Mouse (Mus musculus) CH12.LX (cell line): ENCODE measurements at regions not wholly inside any gene's neighbourhood (a gene's known extent, or its start where the extent isn't known, plus 50 kb on each side); places are given as distances from the start of the nearest gene placed in this dataset.

Source experiments
- DNase-seq: peaks from one replicate; pipeline ENCODE4 v3.0.0-alpha.2; 2013; ENCODE audit errors: extremely low read depth
- H3K27ac ChIP-seq: 2 replicates; pipeline ENCODE4 v1.5.1; 2012; ENCODE audit warnings: low read depth, mild to moderate bottlenecking, control low read depth, moderate library complexity; ENCODE audit not compliant: insufficient read depth
- H3K27me3 ChIP-seq: replicated peaks from 2 replicates; pipeline ENCODE3; 2012; ENCODE audit warnings: inconsistent platforms
- H3K36me3 ChIP-seq, 2 experiments: replicated peaks in 1 of 2; 2 replicates each; pipeline versions ENCODE3 to v1.6.1; 2012; ENCODE audit warnings: inconsistent platforms in 1 of 2, low read length in 1 of 2, mild to moderate bottlenecking in 1 of 2, mixed read lengths in 1 of 2, moderate library complexity in 1 of 2; ENCODE audit not compliant: control insufficient read depth in 1 of 2, insufficient read depth in 1 of 2
- H3K4me1 ChIP-seq, 2 experiments: 2 replicates each; pipeline ENCODE4 v1.6.1; 2012; ENCODE audit warnings: inconsistent platforms in 1 of 2, moderate library complexity in 1 of 2; ENCODE audit not compliant: insufficient read depth in 2 of 2, control insufficient read depth in 1 of 2
- H3K4me2 ChIP-seq: 2 replicates; pipeline ENCODE4 v1.6.1; 2012; ENCODE audit warnings: low read depth, mild to moderate bottlenecking, control low read depth; ENCODE audit not compliant: poor library complexity, insufficient read depth, severe bottlenecking
- H3K4me3 ChIP-seq, 3 experiments: fragments of 150-350 bp in 1 of 3; sonication (generic) in 1 of 3; replicated peaks in 1 of 3; 2 replicates each; pipeline versions ENCODE3 to v1.5.1; 2011 to 2012; ENCODE audit warnings: low read depth in 2 of 3, low read length in 2 of 3, mild to moderate bottlenecking in 2 of 3, moderate library complexity in 2 of 3, control low read depth in 1 of 3, improper control_type of control experiment in 1 of 3, inconsistent platforms in 1 of 3, mixed read lengths in 1 of 3; ENCODE audit not compliant: poor library complexity in 1 of 3
- H3K79me2 ChIP-seq: replicated peaks from 2 replicates; pipeline ENCODE4 v1.6.1; 2012; ENCODE audit warnings: mild to moderate bottlenecking, moderate library complexity; ENCODE audit not compliant: control insufficient read depth, poor library complexity, insufficient read depth, severe bottlenecking; ENCODE audit errors: extremely low read depth
- H3K9ac ChIP-seq: 2 replicates; pipeline ENCODE4 v1.6.1; 2012; ENCODE audit warnings: low read depth, mild to moderate bottlenecking, control low read depth, moderate library complexity; ENCODE audit not compliant: insufficient read depth
- H3K9me3 ChIP-seq: replicated peaks from 2 replicates; pipeline ENCODE3; 2012; ENCODE audit warnings: low read length, inconsistent platforms, mixed read lengths
- BHLHE40 ChIP-seq: IDR thresholded peaks from 2 replicates; pipeline ENCODE4 v1.6.1; 2011; ENCODE audit warnings: mild to moderate bottlenecking, low read depth, low read length, improper control_type of control experiment
- CHD1 ChIP-seq: IDR thresholded peaks from 2 replicates; pipeline ENCODE4 v1.6.1; 2012; ENCODE audit warnings: low read depth, low read length, improper control_type of control experiment, inconsistent platforms
- CHD2 ChIP-seq: IDR thresholded peaks from 2 replicates; pipeline ENCODE4 v1.6.1; 2011; ENCODE audit warnings: low read length, improper control_type of control experiment
- E2F4 ChIP-seq: IDR thresholded peaks from 2 replicates; pipeline ENCODE4 v1.6.1; 2011; ENCODE audit warnings: low read depth, low read length, improper control_type of control experiment; ENCODE audit not compliant: insufficient replicate concordance
- GABPA ChIP-seq: IDR thresholded peaks from 2 replicates; pipeline ENCODE4 v1.6.1; 2012; ENCODE audit warnings: low read depth, low read length, improper control_type of control experiment, inconsistent platforms; ENCODE audit not compliant: insufficient replicate concordance
- HCFC1 ChIP-seq: IDR thresholded peaks from 2 replicates; pipeline ENCODE4 v1.6.1; 2012; ENCODE audit warnings: low read depth, mild to moderate bottlenecking, inconsistent platforms, low read length, improper control_type of control experiment
- IRF4 ChIP-seq: IDR thresholded peaks from 2 replicates; pipeline ENCODE4 v1.6.1; 2014; ENCODE audit warnings: low read depth, mild to moderate bottlenecking, inconsistent platforms, low read length, improper control_type of control experiment
- JUN ChIP-seq: IDR thresholded peaks from 2 replicates; pipeline ENCODE4 v1.6.1; 2011; ENCODE audit warnings: low read depth, mild to moderate bottlenecking, low read length, improper control_type of control experiment, moderate library complexity; ENCODE audit not compliant: insufficient read depth
- JUND ChIP-seq: conservative IDR thresholded peaks from 2 replicates; pipeline ENCODE4 v1.6.1; 2011; ENCODE audit warnings: low read depth, low read length, improper control_type of control experiment
- KAT2A ChIP-seq: IDR thresholded peaks from 2 replicates; pipeline ENCODE4 v1.6.1; 2012; ENCODE audit warnings: low read length, improper control_type of control experiment, inconsistent platforms; ENCODE audit not compliant: insufficient replicate concordance
- MAFK ChIP-seq: IDR thresholded peaks from 2 replicates; pipeline ENCODE4 v1.6.1; 2011; ENCODE audit warnings: low read length, improper control_type of control experiment; ENCODE audit not compliant: insufficient replicate concordance
- MAX ChIP-seq: IDR thresholded peaks from 2 replicates; pipeline ENCODE4 v1.6.1; 2011; ENCODE audit warnings: low read length, improper control_type of control experiment
- MAZ ChIP-seq: IDR thresholded peaks from 2 replicates; pipeline ENCODE4 v1.6.1; 2012; ENCODE audit warnings: low read depth, mild to moderate bottlenecking, inconsistent platforms, low read length, improper control_type of control experiment, moderate library complexity
- MEF2A ChIP-seq: IDR thresholded peaks from 2 replicates; pipeline ENCODE4 v1.6.1; 2014; ENCODE audit warnings: low read depth, mild to moderate bottlenecking, inconsistent platforms, low read length, improper control_type of control experiment, borderline replicate concordance
- MYC ChIP-seq: IDR thresholded peaks from 2 replicates; pipeline ENCODE4 v1.6.1; 2011; ENCODE audit warnings: low read depth, mild to moderate bottlenecking, improper control_type of control experiment, low read length
- NRF1 ChIP-seq: IDR thresholded peaks from 2 replicates; pipeline ENCODE4 v1.6.1; 2014; ENCODE audit warnings: low read depth, mild to moderate bottlenecking, inconsistent platforms, low read length, improper control_type of control experiment, moderate library complexity
- POLR2AphosphoS2 ChIP-seq: IDR thresholded peaks from 2 replicates; pipeline ENCODE4 v1.6.1; 2011; ENCODE audit warnings: low read depth, low read length, improper control_type of control experiment
- RAD21 ChIP-seq: IDR thresholded peaks from 2 replicates; pipeline ENCODE4 v1.6.1; 2011; ENCODE audit warnings: low read depth, mild to moderate bottlenecking, low read length, improper control_type of control experiment, moderate library complexity
- SIN3A ChIP-seq: IDR thresholded peaks from 2 replicates; pipeline ENCODE4 v1.6.1; 2012; ENCODE audit warnings: low read length, improper control_type of control experiment, inconsistent platforms
- TBP ChIP-seq: conservative IDR thresholded peaks from 2 replicates; pipeline ENCODE4 v1.6.1; 2011; ENCODE audit warnings: low read depth, low read length, improper control_type of control experiment
- UBTF ChIP-seq: IDR thresholded peaks from 2 replicates; pipeline ENCODE4 v1.6.1; 2012; ENCODE audit warnings: low read depth, mild to moderate bottlenecking, inconsistent platforms, low read length, improper control_type of control experiment, moderate library complexity
- USF1 ChIP-seq: IDR thresholded peaks from 2 replicates; pipeline ENCODE4 v1.6.1; 2014; ENCODE audit warnings: low read depth, mild to moderate bottlenecking, inconsistent platforms, low read length, improper control_type of control experiment
- ZC3H11A ChIP-seq: IDR thresholded peaks from 2 replicates; pipeline ENCODE4 v1.6.1; 2012; ENCODE audit warnings: low read depth, mild to moderate bottlenecking, inconsistent platforms, low read length, improper control_type of control experiment
- ZKSCAN1 ChIP-seq: IDR thresholded peaks from 2 replicates; pipeline ENCODE4 v1.6.1; 2012; ENCODE audit warnings: low read depth, inconsistent platforms, low read length, improper control_type of control experiment, borderline replicate concordance
- ZMIZ1 ChIP-seq: IDR thresholded peaks from 2 replicates; pipeline ENCODE4 v1.6.1; 2012; ENCODE audit warnings: low read depth, mild to moderate bottlenecking, inconsistent platforms, low read length, improper control_type of control experiment
- ZNF384 ChIP-seq: IDR thresholded peaks from 2 replicates; pipeline ENCODE4 v1.6.1; 2012; ENCODE audit warnings: low read depth, low read length, improper control_type of control experiment, inconsistent platforms
- dilution Hi-C: fragments of 300-500 bp; cut with MboI; formaldehyde crosslinking; loops from 2 replicates; pipeline ENCODE4 v1.14.3; 2020; ENCODE audit warnings: low sequenced_read_pairs; ENCODE audit not compliant: extremely low pct_unique_long_range_greater_than_20kb, extremely low pct_ligation_motif_present
- in situ Hi-C: fragments of 300-500 bp; cut with MboI; formaldehyde crosslinking; loops from 3 replicates; pipeline ENCODE4 v1.14.3; 2019; ENCODE audit warnings: low sequenced_read_pairs, low pct_ligation_motif_present, low pct_unique_long_range_greater_than_20kb, mixed read lengths

GRCm38 (mm10) chr6:67123071-67123470 is 85.8 kb upstream of the Gadd45a start:
- in situ Hi-C loops (no loop called here), dilution Hi-C loops (no loop called here)
- Histone ChIP-seq H3K4me2 (no peak overlapping the region), H3K27me3 (no peaks in the 10 kb centered on the region)
- TF ChIP-seq ZNF384: no peak
- TF ChIP-seq USF1: no peak
- TF ChIP-seq NRF1: no peak
- TF ChIP-seq CHD2: no peak
- no peak for TF ChIP-seq RAD21
- no peak for TF ChIP-seq HCFC1
- TF ChIP-seq CHD1: no peak
- TF ChIP-seq GABPA: no peak
- TF ChIP-seq MEF2A: no peak
- no peak for TF ChIP-seq MAFK
- TF ChIP-seq ZKSCAN1: no peak
- no peak for TF ChIP-seq SIN3A
- no peak for TF ChIP-seq TBP
- TF ChIP-seq ZC3H11A: no peak
- no peak for TF ChIP-seq MYC
- TF ChIP-seq ZMIZ1: no peak
- no peak for TF ChIP-seq JUN
- TF ChIP-seq, all 38 proteins: peak for 0
- Histone ChIP-seq H3K9ac (no peak overlapping the region), H3K4me3 (no peak overlapping the region), H3K9me3 (no peaks in the 10 kb centered on the region), H3K36me3 (no peaks in the 10 kb centered on the region), H3K79me2 (no peaks in the 10 kb centered on the region), H3K27ac (no peak overlapping the region), H3K4me1 (peaks cover 0 to 4% of the 10 kb centered on the region in 2 experiments; a peak in 1 of 4 replicates)
- no peak for DNase-seq

GRCm38 (mm10) chr6:67116306-67116705 is 79.0 kb upstream of the Gadd45a start:
- Histone ChIP-seq H3K79me2 (no peaks in the 10 kb centered on the region), H3K27ac (no peak overlapping the region), H3K27me3 (no peaks in the 10 kb centered on the region), H3K4me2 (no peak overlapping the region), H3K9ac (no peak overlapping the region), H3K36me3 (no peaks in the 10 kb centered on the region), H3K9me3 (no peaks in the 10 kb centered on the region), H3K4me3 (no peak overlapping the region), H3K4me1 (peaks cover 3 to 10% of the 10 kb centered on the region in 2 experiments; a peak in 2 of 4 replicates)
- TF ChIP-seq CHD1: no peak
- TF ChIP-seq BHLHE40: no peak
- no peak for TF ChIP-seq ZC3H11A
- TF ChIP-seq RAD21: no peak
- TF ChIP-seq E2F4: no peak
- TF ChIP-seq GABPA: no peak
- no peak for TF ChIP-seq JUND
- TF ChIP-seq MYC: no peak
- TF ChIP-seq CHD2: no peak
- TF ChIP-seq KAT2A: no peak
- TF ChIP-seq IRF4: no peak
- TF ChIP-seq MAX: no peak
- no peak for TF ChIP-seq MEF2A
- TF ChIP-seq UBTF: no peak
- TF ChIP-seq MAFK: no peak
- TF ChIP-seq POLR2AphosphoS2: no peak
- no peak for TF ChIP-seq MAZ
- dilution Hi-C loops: no loop called here
- in situ Hi-C loops: no loop called here
- no peak for DNase-seq
